Mouse (Mus musculus) effector memory CD4-positive, alpha-beta T cell, adult 5 months (primary cell): ENCODE results near the gene Gm3776. TPM values are rescaled to one million over a fixed set of nuclear protein-coding genes. Genes with fewer than 3 reads are reported as not detected.

Source experiments
- polyA plus RNA-seq: library from polyadenylated mRNA; unstranded; fragments of 100-300 nt; shearing (Covaris generic); gene quantifications from one replicate; pipeline ENCODE4 v1.2.1, GENCODE M21; 2017

Gm3776 gene
- polyA plus RNA-seq: not detected

GRCm38 (mm10) chr9:78256914-78257313, at the start of gene Gm3776:
TSS of gene Gm3776 (plus strand) at chr9:78257129.

DNA sequence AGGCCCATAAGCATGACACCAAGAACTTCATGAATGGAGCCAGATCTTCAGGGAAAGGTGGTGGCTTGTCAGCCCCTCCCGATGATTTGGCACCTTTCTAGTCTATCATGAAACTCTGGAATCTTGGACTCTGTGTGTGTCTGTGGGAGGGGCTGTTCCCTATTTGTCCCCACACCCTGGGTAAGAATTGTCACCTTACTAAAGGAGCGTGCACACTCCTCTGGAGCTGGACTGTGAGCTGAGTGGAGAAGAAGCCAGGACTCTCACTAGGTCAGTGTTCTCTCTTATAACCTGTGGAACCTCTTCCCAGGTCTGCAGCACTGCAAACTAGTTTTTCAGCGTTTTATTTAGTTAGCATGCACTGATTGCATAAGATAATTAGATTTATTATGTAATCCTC, 26.5 kb upstream of the Gm3776 start, which contains the start of gene Gsta1:
Gene Gsta1 (plus strand): TSS at position 196 of the 400 bp plus-strand sequence.

GRCm38 (mm10) chr9:78289723-78290122, 32.8 kb downstream of the Gm3776 start, which contains the start of gene Gm10639:
TSS of gene Gm10639 (plus strand) at chr9:78289923.

DNA sequence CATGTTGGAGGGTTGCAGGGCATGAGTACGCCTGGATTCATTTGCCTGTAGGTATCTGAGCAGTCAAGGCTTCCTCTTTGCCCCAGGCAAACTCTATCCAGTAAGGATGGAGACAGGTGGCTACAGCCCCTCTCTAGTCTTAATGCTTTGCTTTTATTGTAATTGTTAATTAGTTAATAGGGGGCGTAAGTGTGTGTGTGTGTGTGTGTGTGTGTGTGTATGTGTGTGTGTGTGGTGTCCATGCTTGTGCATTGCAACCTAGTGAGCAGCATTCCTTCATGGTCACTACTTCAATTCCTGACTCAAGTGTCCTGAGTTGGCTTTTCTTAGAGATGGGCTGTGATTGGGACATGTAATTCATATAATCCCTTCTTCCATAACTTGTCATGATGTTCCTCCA, 57.8 kb downstream of the Gm3776 start, which contains the start of gene Omt2a:
Gene Omt2a (minus strand): TSS at position 101 of the 400 bp plus-strand sequence.

Other genes starting within 250 kb of the Gm3776 start
- gene Gcm1, start 205.2 kb upstream of the Gm3776 start, polyA plus RNA-seq: not detected
- gene Fbxo9, start 148.1 kb upstream of the Gm3776 start, polyA plus RNA-seq: 57.9 TPM
- 6.4 TPM for gene Ick, start 147.9 kb upstream of the Gm3776 start, polyA plus RNA-seq
- 1.8 TPM for gene Gsta4, start 74.4 kb upstream of the Gm3776 start, polyA plus RNA-seq
- not detected for gene Gsta1, start 26.5 kb upstream of the Gm3776 start, polyA plus RNA-seq
- not detected for gene Gm10639, start 32.8 kb downstream of the Gm3776 start, polyA plus RNA-seq
- gene Omt2a, start 57.7 kb downstream of the Gm3776 start, polyA plus RNA-seq: not detected
- gene Omt2b, start 70.5 kb downstream of the Gm3776 start, polyA plus RNA-seq: not detected
- gene Gsta2, start 98.7 kb downstream of the Gm3776 start, polyA plus RNA-seq: not detected
- not detected for gene Dppa5a, start 111.0 kb downstream of the Gm3776 start, polyA plus RNA-seq
- gene Ooep, start 121.6 kb downstream of the Gm3776 start, polyA plus RNA-seq: 0.22 TPM
- 4.8 TPM for gene Ddx43, start 138.6 kb downstream of the Gm3776 start, polyA plus RNA-seq
- 2.8 TPM for gene Cgas, start 186.1 kb downstream of the Gm3776 start, polyA plus RNA-seq
- 19.7 TPM for gene Mto1, start 191.1 kb downstream of the Gm3776 start, polyA plus RNA-seq
- gene Gm17324, start 191.7 kb downstream of the Gm3776 start, polyA plus RNA-seq: not detected
- gene Eef1a1, start 232.0 kb downstream of the Gm3776 start, polyA plus RNA-seq: 5,289 TPM